In genomic region chr7:34337268-34337667, GRCm38 (mm10) we compare ENCODE assay signal across 26 mouse cellular contexts. TPM values are rescaled to one million over a fixed set of nuclear protein-coding genes. Genes with fewer than 3 reads are reported as not detected.
DNase-seq lines count a peak whose midpoint lies in the region; ATAC-seq lines count a peak whose summit lies in the region.
"Had no signal": no experiment of that assay in that cellular context is flagged by ENCODE, and none has a peak within 500 bp of the region (broad histone marks: within the 10 kb centered on the region; RNA-seq: fewer than 3 reads in every experiment).

No protein-coding gene starts in this region.

- no peaks in the 10 kb centered on the region for H3K9me3 ChIP-seq in heart, embryonic 11.5 days (replicated peaks; ENCODE audit: control insufficient read depth, low read length)
- H3K9me3 ChIP-seq in heart, embryonic 13.5 days = peaks cover 3% of the 10 kb centered on the region; the same call in 1 of the 2 replicates
- H3K9me3 ChIP-seq: embryonic facial prominence, embryonic 13.5 days; embryonic facial prominence, embryonic 15.5 days; forebrain, embryonic 12.5 days; G1E had no signal

- no peak for DNase-seq in heart, adult 11 months
- DNase-seq in heart, postnatal 25 days (ENCODE audit: low spot score) = no peak
- DNase-seq in splenic B cell, adult 2 months (ENCODE audit: low read depth, low spot score) = peak; percentile 35
- DNase-seq in adrenal gland, adult 18-20 months (ENCODE audit: low spot score in 2 of 2) = no peak
- DNase-seq: adrenal gland, adult 2 months; adrenal gland, postnatal 10 days; adrenal gland, postnatal 25 days; cerebellum, adult 11 months; cerebellum, adult 18-20 months; cerebellum, adult 8-10 months; cerebellum, adult 9-11 months; cerebellum, postnatal 14 days; cerebellum, postnatal 36 days; embryo, embryonic 11 days had no signal

- 0 out of 2 replicates have a peak, but pooled peaks cover 3% of the 10 kb centered on the region for H3K36me3 ChIP-seq in heart, embryonic 11.5 days (ENCODE audit: control insufficient read depth, insufficient read depth, low read length)
- H3K36me3 ChIP-seq in heart, embryonic 13.5 days = peaks cover 38% of the 10 kb centered on the region
- no peaks in the 10 kb centered on the region; the same call in 1 of the 2 replicates for H3K36me3 ChIP-seq in splenic B cell, adult 2 months (ENCODE audit: control insufficient read depth, insufficient read depth, low read length, poor library complexity, severe bottlenecking)

- H3K27me3 ChIP-seq in heart, embryonic 11.5 days (ENCODE audit: control insufficient read depth, insufficient read depth, low read length) = no peaks in the 10 kb centered on the region
- no peaks in the 10 kb centered on the region for H3K27me3 ChIP-seq in heart, embryonic 13.5 days (replicated peaks)
- no peaks in the 10 kb centered on the region for H3K27me3 ChIP-seq in splenic B cell, adult 2 months (ENCODE audit: control insufficient read depth, insufficient read depth, low read length, poor library complexity, severe bottlenecking)
- H3K27me3 ChIP-seq: embryonic facial prominence, embryonic 13.5 days; embryonic facial prominence, embryonic 15.5 days; forebrain, embryonic 12.5 days; Patski had no signal

- H3K9ac ChIP-seq in heart, embryonic 11.5 days (ENCODE audit: low read depth, low read length) = no peak overlapping the region
- H3K9ac ChIP-seq in heart, embryonic 13.5 days = no peak overlapping the region
- H3K9ac ChIP-seq: embryonic facial prominence, embryonic 13.5 days; embryonic facial prominence, embryonic 15.5 days; forebrain, embryonic 12.5 days had no signal

- H3K4me1 ChIP-seq in heart, embryonic 11.5 days (ENCODE audit: control insufficient read depth, insufficient read depth, low read length) = peaks cover 20% of the 10 kb centered on the region
- peaks cover 35% of the 10 kb centered on the region for H3K4me1 ChIP-seq in heart, embryonic 13.5 days
- H3K4me1 ChIP-seq: forebrain, embryonic 10.5 days; forebrain, embryonic 12.5 days had no signal

- H3K27ac ChIP-seq in heart, embryonic 11.5 days (ENCODE audit: low read depth, low read length) = 0 out of 2 replicates have a peak overlapping the region, but pooled peaks have one; percentile 65
- H3K27ac ChIP-seq in heart, embryonic 13.5 days (replicated peaks) = 0 out of 2 replicates have a peak overlapping the region, but pooled peaks have one; percentile 84
- H3K27ac ChIP-seq: embryonic facial prominence, embryonic 13.5 days; embryonic facial prominence, embryonic 15.5 days; forebrain, embryonic 10.5 days; forebrain, embryonic 12.5 days had no signal

- intact Hi-C loops in heart, postnatal 25 days (cut with DNase I) = no loop called here

- ATAC-seq in heart, embryonic 11.5 days (replicated peaks; ENCODE audit: insufficient number of reproducible peaks, low FRiP score, low TSS enrichment) = no peak
- ATAC-seq in heart, embryonic 13.5 days (ENCODE audit: extremely low read depth, insufficient number of reproducible peaks, low FRiP score, low TSS enrichment) = no peak
- ATAC-seq: activated CD4-positive, CD25-positive, alpha-beta regulatory T cell, adult 4 months; forebrain, embryonic 14.5 days; forebrain, embryonic 16.5 days; Patski had no signal

- H3K4me3 ChIP-seq in heart, embryonic 11.5 days (ENCODE audit: low read depth, low read length) = no peak overlapping the region
- H3K4me3 ChIP-seq in heart, embryonic 13.5 days = no peak overlapping the region
- H3K4me3 ChIP-seq: embryonic facial prominence, embryonic 13.5 days; embryonic facial prominence, embryonic 15.5 days; erythroblast, embryonic 14.5 days; forebrain, embryonic 10.5 days; forebrain, embryonic 12.5 days had no signal

- WGBS in heart, embryonic 11.5 days (ENCODE audit: insufficient replicate concordance) = 79% methylated on average over 2 of the region's 2 CpGs
- 83% methylated on average over 2 of the region's 2 CpGs for WGBS in heart, embryonic 13.5 days

- H3K4me2 ChIP-seq in heart, embryonic 11.5 days = no peak overlapping the region
- H3K4me2 ChIP-seq in heart, embryonic 13.5 days = no peak overlapping the region
- H3K4me2 ChIP-seq: embryonic facial prominence, embryonic 13.5 days; embryonic facial prominence, embryonic 15.5 days; forebrain, embryonic 12.5 days had no signal

RNA-seq across cellular contexts. Expression of gene 4931406P16Rik, which starts 23.9 kb away (rescaled TPM):
- 46.2 and 56.2 TPM in 2 replicates for polyA plus RNA-seq in heart, embryonic 11.5 days (2014; fragmentation: Nextera tagmentation; extraction: Ambion mirVana)
- 28.4 and 28.7 TPM in 2 replicates for polyA plus RNA-seq in heart, embryonic 13.5 days (2015; fragmentation: Nextera tagmentation; extraction: Ambion mirVana)
- 10 to 100 TPM; 45.3 to 52.9 TPM for total RNA-seq in heart, postnatal 25 days (2021)
- 10 to 100 TPM; 54.7 to 57.1 TPM for total RNA-seq in adrenal gland, adult 18-20 months (2021)

RNA-seq across cellular contexts. Expression of gene Lsm14a, which starts 55.8 kb away (rescaled TPM):
- polyA plus RNA-seq in heart, embryonic 11.5 days (2014; fragmentation: Nextera tagmentation; extraction: Ambion mirVana) = 41.7 and 46.4 TPM in 2 replicates
- polyA plus RNA-seq in heart, embryonic 13.5 days (2015; fragmentation: Nextera tagmentation; extraction: Ambion mirVana) = 59.2 and 63.0 TPM in 2 replicates
- 10 to 100 TPM; 78.9 to 81.3 TPM for total RNA-seq in heart, postnatal 25 days (2021)
- 100 to 1,000 TPM in 1 of 2 experiments, 10 to 100 TPM in 1; 94.9 to 101 TPM for total RNA-seq in adrenal gland, adult 18-20 months (2021)
